Mouse (Mus musculus): Measurements from ENCODE around the gene Tbc1d17. TPM values are rescaled to one million over a fixed set of nuclear protein-coding genes. Genes with fewer than 3 reads are reported as not detected.
A peak's percentile ranks its signal among the peaks of the same experiment; 100 is the strongest.
"Not testable (repeated sequence)": the region's sequence is repeated elsewhere in the genome, so short reads cannot be mapped to it uniquely, and the experiment has no call there.

Tbc1d17 gene
- polyA plus RNA-seq, 1 experiment from 2014 or later: 28.2 TPM

GRCm38 (mm10) chr7:44888256-44889105 lies 39.6 kb upstream of the Tbc1d17 start:
- Histone ChIP-seq H3K4me2 (ENCODE audit: low read depth, low read length) (no peak overlapping the region), H3K9ac (replicated peaks) (no peak overlapping the region), H3K36me3 (replicated peaks; ENCODE audit: insufficient read depth, low read length) (peaks cover 21% of the 10 kb centered on the region), H3K4me3 (ENCODE audit: low read depth, low read length) (no peak overlapping the region), H3K27me3 (ENCODE audit: insufficient read depth, low read length) (no peaks in the 10 kb centered on the region), H3K4me1 (ENCODE audit: insufficient read depth) (peaks cover 22% of the 10 kb centered on the region), H3K9me3 (ENCODE audit: low read length) (no peaks in the 10 kb centered on the region), H3K27ac (ENCODE audit: low read depth) (peak overlapping the region; percentile 50; the same call in 1 of the 2 replicates)
- TF ChIP-seq EP300 (IDR thresholded peaks at IDR 0.05; ENCODE audit: low read depth): no peak
- TF ChIP-seq CTCF (IDR thresholded peaks at IDR 0.05; ENCODE audit: low read depth): no peak
- ATAC-seq (no peak), DNase-seq (no peak)
- 62% methylated on average over 13 of the region's 13 CpGs for WGBS (ENCODE audit: insufficient replicate concordance)

GRCm38 (mm10) chr7:44886964-44887363 lies 38.1 kb upstream of the Tbc1d17 start:
- peaks cover 32% of the 10 kb centered on the region for H3K36me3 ChIP-seq (replicated peaks; ENCODE audit: insufficient read depth, low read length)
- DNase-seq (no peak), ATAC-seq (no peak)
- H3K4me3 ChIP-seq (ENCODE audit: low read depth, low read length): no peak overlapping the region
- H3K4me1 ChIP-seq (ENCODE audit: insufficient read depth): peaks cover 22% of the 10 kb centered on the region
- TF ChIP-seq EP300 (IDR thresholded peaks at IDR 0.05; ENCODE audit: low read depth): no peak
- TF ChIP-seq CTCF (IDR thresholded peaks at IDR 0.05; ENCODE audit: low read depth): no peak
- 71% methylated on average over 7 of the region's 7 CpGs for WGBS (ENCODE audit: insufficient replicate concordance)
- H3K27ac ChIP-seq (ENCODE audit: low read depth): no peak overlapping the region
- H3K4me2 ChIP-seq (ENCODE audit: low read depth, low read length): no peak overlapping the region
- H3K27me3 ChIP-seq (ENCODE audit: insufficient read depth, low read length): no peaks in the 10 kb centered on the region
- no peaks in the 10 kb centered on the region for H3K9me3 ChIP-seq (ENCODE audit: low read length)
- H3K9ac ChIP-seq (replicated peaks): no peak overlapping the region

- Histone ChIP-seq H3K27me3 (ENCODE audit: insufficient read depth, low read length) (no peaks in the 10 kb centered on the region), H3K4me1 (ENCODE audit: insufficient read depth) (peaks cover 8% of the 10 kb centered on the region), H3K4me3 (ENCODE audit: low read depth, low read length) (no peak overlapping the region), H3K9ac (replicated peaks) (no peak overlapping the region), H3K4me2 (ENCODE audit: low read depth, low read length) (no peak overlapping the region), H3K27ac (ENCODE audit: low read depth) (no peak overlapping the region), H3K36me3 (replicated peaks; ENCODE audit: insufficient read depth, low read length) (peaks cover 48% of the 10 kb centered on the region), H3K9me3 (ENCODE audit: low read length) (no peaks in the 10 kb centered on the region)
- ATAC-seq (no peak), DNase-seq (no peak)
- no peak for TF ChIP-seq CTCF (IDR thresholded peaks at IDR 0.05; ENCODE audit: low read depth)
- TF ChIP-seq EP300 (IDR thresholded peaks at IDR 0.05; ENCODE audit: low read depth): no peak
- 80% methylated on average over 5 of the region's 5 CpGs for WGBS (ENCODE audit: insufficient replicate concordance)
These were observed 35.8 kb upstream of the Tbc1d17 start for GRCm38 (mm10) chr7:44884637-44885036.

GRCm38 (mm10) chr7:44883036-44883435 lies 34.2 kb upstream of the Tbc1d17 start:
- no peak overlapping the region for H3K4me3 ChIP-seq (ENCODE audit: low read depth, low read length)
- ATAC-seq (no peak), DNase-seq (no peak)
- WGBS (ENCODE audit: insufficient replicate concordance): 89% methylated on average over 3 of the region's 3 CpGs
- no peaks in the 10 kb centered on the region for H3K9me3 ChIP-seq (ENCODE audit: low read length)
- TF ChIP-seq EP300 (IDR thresholded peaks at IDR 0.05; ENCODE audit: low read depth): no peak
- no peak for TF ChIP-seq CTCF (IDR thresholded peaks at IDR 0.05; ENCODE audit: low read depth)
- H3K9ac ChIP-seq (replicated peaks): no peak overlapping the region
- no peaks in the 10 kb centered on the region for H3K4me1 ChIP-seq (ENCODE audit: insufficient read depth)
- peaks cover 50% of the 10 kb centered on the region for H3K36me3 ChIP-seq (replicated peaks; ENCODE audit: insufficient read depth, low read length)
- H3K27ac ChIP-seq (ENCODE audit: low read depth): no peak overlapping the region
- no peak overlapping the region for H3K4me2 ChIP-seq (ENCODE audit: low read depth, low read length)
- H3K27me3 ChIP-seq (ENCODE audit: insufficient read depth, low read length): no peaks in the 10 kb centered on the region

GRCm38 (mm10) chr7:44877833-44878232 lies 29.0 kb upstream of the Tbc1d17 start:
- TF ChIP-seq CTCF (IDR thresholded peaks at IDR 0.05; ENCODE audit: low read depth) (no peak), EP300 (IDR thresholded peaks at IDR 0.05; ENCODE audit: low read depth) (no peak)
- H3K4me3 ChIP-seq (ENCODE audit: low read depth, low read length): no peak overlapping the region
- DNase-seq (no peak), ATAC-seq (no peak)
- H3K9ac ChIP-seq (replicated peaks): no peak overlapping the region
- H3K4me1 ChIP-seq (ENCODE audit: insufficient read depth): peaks cover 4% of the 10 kb centered on the region
- H3K36me3 ChIP-seq (replicated peaks; ENCODE audit: insufficient read depth, low read length): peaks cover 37% of the 10 kb centered on the region
- no peak overlapping the region for H3K27ac ChIP-seq (ENCODE audit: low read depth)
- H3K27me3 ChIP-seq (ENCODE audit: insufficient read depth, low read length): no peaks in the 10 kb centered on the region
- H3K9me3 ChIP-seq (ENCODE audit: low read length): no peaks in the 10 kb centered on the region
- WGBS (ENCODE audit: insufficient replicate concordance): 86% methylated on average over 14 of the region's 14 CpGs
- no peak overlapping the region for H3K4me2 ChIP-seq (ENCODE audit: low read depth, low read length)

- peaks cover 35% of the 10 kb centered on the region for H3K4me1 ChIP-seq (ENCODE audit: insufficient read depth)
- not testable (repeated sequence) for ATAC-seq; H3K27ac ChIP-seq (ENCODE audit: low read depth); H3K36me3 ChIP-seq (replicated peaks; ENCODE audit: insufficient read depth, low read length); H3K4me3 ChIP-seq (ENCODE audit: low read depth, low read length); H3K9ac ChIP-seq (replicated peaks); H3K9me3 ChIP-seq (ENCODE audit: low read length); H3K4me2 ChIP-seq (ENCODE audit: low read depth, low read length); DNase-seq; H3K27me3 ChIP-seq (ENCODE audit: insufficient read depth, low read length)
- 0 out of 2 replicates have a peak, but pooled peaks have one; percentile 1 for TF ChIP-seq CTCF (IDR thresholded peaks at IDR 0.05; ENCODE audit: low read depth)
- 88% methylated on average over 2 of the region's 2 CpGs for WGBS (ENCODE audit: insufficient replicate concordance)
These were observed 22.9 kb upstream of the Tbc1d17 start for GRCm38 (mm10) chr7:44871774-44872173.
